Mouse (Mus musculus): ENCODE measurements around the gene Scpep1. TPM values are rescaled to one million over a fixed set of nuclear protein-coding genes. Genes with fewer than 3 reads are reported as not detected.

Gene Scpep1
- polyA plus RNA-seq, 1 experiment = 22.3 TPM

DNA sequence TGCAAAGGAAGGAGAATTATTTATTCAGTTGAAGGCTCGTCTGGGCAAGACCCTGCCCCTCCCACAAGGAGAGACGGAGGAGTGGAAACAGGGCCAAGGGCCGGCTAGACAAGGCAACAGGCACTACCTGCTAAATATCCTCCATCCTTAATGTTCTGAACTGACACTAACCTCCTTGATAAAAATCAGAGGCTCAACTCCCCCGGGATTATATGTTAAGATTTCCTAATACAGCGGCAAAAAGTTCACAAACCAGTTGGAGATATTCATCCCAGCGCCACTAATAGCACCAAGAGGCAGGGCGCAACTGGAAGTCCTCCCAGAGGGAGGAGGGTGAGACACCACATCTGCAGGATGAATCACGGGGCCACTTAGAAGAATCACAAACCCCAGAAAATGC, 6.4 kb downstream of the Scpep1 start:
- Histone ChIP-seq H3K27ac (ENCODE audit: control insufficient read depth, insufficient read depth, low read depth, low read length, poor library complexity) (no peak overlapping the region), H3K4me1 (ENCODE audit: control insufficient read depth, insufficient read depth, low read length) (peaks cover 2% of the 10 kb centered on the region; the same call in 1 of the 2 replicates)
- 82% methylated on average over 8 of the region's 8 CpGs for WGBS

DNA sequence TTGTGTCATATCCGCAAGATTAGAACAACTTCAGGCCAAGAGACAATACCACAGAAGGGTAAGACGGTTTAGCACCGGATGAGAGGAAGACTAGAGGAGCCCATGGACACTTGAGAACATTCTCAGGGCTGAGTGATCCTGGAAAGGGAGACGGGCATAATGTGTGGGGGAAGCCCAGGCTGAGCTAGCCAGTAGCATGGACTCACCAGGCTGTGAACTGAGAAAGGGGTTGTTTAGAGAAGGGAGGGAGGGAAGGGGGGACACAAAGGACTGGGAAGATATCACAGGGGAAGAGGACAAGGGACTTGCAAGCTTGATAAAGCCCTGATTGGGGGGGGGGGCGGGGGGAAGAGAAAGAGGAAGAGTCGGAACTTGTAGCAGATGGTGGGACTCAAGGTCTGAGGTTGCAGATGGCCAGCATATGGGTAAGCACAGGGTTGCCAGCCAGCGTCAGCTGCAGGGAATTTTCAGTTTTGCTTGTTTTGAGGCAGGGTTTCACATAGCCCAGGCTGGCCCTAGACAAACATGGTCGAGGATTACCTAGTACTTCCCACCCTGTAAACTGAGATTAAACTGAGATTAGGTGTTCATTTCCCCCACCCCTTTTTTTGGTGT, 9.2 kb downstream of the Scpep1 start:
- WGBS = 48% methylated on average over 7 of the region's 8 CpGs
- Histone ChIP-seq H3K4me1 (ENCODE audit: control insufficient read depth, insufficient read depth, low read length) (no peaks in the 10 kb centered on the region), H3K4me3 (replicated peaks; ENCODE audit: control insufficient read depth, low read depth, low read length) (no peak overlapping the region), H3K27ac (ENCODE audit: control insufficient read depth, insufficient read depth, low read depth, low read length, poor library complexity) (no peak overlapping the region)
- no peak for TF ChIP-seq POLR2A (IDR thresholded peaks at IDR 0.05; ENCODE audit: borderline replicate concordance, control insufficient read depth, low read depth, low read length)
- TF ChIP-seq CTCF (IDR thresholded peaks at IDR 0.05; ENCODE audit: control insufficient read depth, insufficient read depth, low read length) = no peak

More for the DNA sequence above, 6.4 kb downstream of the Scpep1 start:
- H3K4me3 ChIP-seq (replicated peaks; ENCODE audit: control insufficient read depth, low read depth, low read length) = no peak overlapping the region
- TF ChIP-seq POLR2A (IDR thresholded peaks at IDR 0.05; ENCODE audit: borderline replicate concordance, control insufficient read depth, low read depth, low read length) (no peak), CTCF (IDR thresholded peaks at IDR 0.05; ENCODE audit: control insufficient read depth, insufficient read depth, low read length) (no peak)

DNA sequence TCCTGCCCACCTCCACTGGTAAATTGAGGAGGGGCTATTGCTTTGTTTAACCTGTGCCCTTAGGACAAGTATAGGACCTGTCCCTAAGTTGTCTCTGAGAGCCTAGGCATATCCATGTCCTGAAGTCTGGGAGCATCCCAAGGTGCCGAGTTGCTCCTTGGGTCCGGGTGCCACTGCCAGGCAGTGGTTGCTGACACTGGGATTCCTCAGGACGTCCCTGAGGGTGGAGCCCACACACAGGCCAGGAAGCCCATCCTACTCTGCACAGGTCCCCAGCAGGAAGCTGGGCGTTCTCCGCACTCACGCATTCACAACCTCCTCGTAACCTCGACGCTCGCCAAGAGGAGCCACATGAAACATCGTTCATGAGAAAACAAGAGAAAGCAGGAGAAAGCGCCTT, 13.8 kb downstream of the Scpep1 start:
- WGBS = 81% methylated on average over 12 of the region's 12 CpGs
- TF ChIP-seq CTCF (IDR thresholded peaks at IDR 0.05; ENCODE audit: control insufficient read depth, insufficient read depth, low read length) (no peak), POLR2A (IDR thresholded peaks at IDR 0.05; ENCODE audit: borderline replicate concordance, control insufficient read depth, low read depth, low read length) (no peak)
- no peak overlapping the region for H3K27ac ChIP-seq (ENCODE audit: control insufficient read depth, insufficient read depth, low read depth, low read length, poor library complexity)
- H3K4me3 ChIP-seq (replicated peaks; ENCODE audit: control insufficient read depth, low read depth, low read length) = no peak overlapping the region
- H3K4me1 ChIP-seq (ENCODE audit: control insufficient read depth, insufficient read depth, low read length) = no peaks in the 10 kb centered on the region

DNA sequence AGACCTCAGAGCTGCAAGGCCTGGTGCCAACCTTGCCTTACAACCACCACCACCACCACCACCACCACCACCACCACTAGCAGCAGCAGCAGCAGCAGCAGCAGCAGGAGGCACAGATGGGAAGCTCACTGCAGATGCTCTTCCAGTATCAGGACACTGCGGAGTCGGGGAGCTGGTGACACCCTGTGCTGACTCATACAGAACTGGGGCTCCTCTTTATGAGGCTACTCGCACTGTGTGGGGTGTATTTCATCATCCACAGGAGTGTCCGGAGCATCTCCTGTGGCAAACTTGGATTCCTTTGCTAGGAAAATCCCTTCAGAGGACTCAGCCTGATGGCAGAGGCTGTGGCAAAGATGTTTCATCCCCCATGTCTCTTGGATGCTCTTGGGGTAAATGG, 15.6 kb downstream of the Scpep1 start:
- TF ChIP-seq POLR2A (IDR thresholded peaks at IDR 0.05; ENCODE audit: borderline replicate concordance, control insufficient read depth, low read depth, low read length) (no peak), CTCF (IDR thresholded peaks at IDR 0.05; ENCODE audit: control insufficient read depth, insufficient read depth, low read length) (no peak)
- Histone ChIP-seq H3K4me1 (ENCODE audit: control insufficient read depth, insufficient read depth, low read length) (no peaks in the 10 kb centered on the region), H3K4me3 (replicated peaks; ENCODE audit: control insufficient read depth, low read depth, low read length) (no peak overlapping the region), H3K27ac (ENCODE audit: control insufficient read depth, insufficient read depth, low read depth, low read length, poor library complexity) (no peak overlapping the region)
- WGBS = 83% methylated on average over 4 of the region's 4 CpGs

DNA sequence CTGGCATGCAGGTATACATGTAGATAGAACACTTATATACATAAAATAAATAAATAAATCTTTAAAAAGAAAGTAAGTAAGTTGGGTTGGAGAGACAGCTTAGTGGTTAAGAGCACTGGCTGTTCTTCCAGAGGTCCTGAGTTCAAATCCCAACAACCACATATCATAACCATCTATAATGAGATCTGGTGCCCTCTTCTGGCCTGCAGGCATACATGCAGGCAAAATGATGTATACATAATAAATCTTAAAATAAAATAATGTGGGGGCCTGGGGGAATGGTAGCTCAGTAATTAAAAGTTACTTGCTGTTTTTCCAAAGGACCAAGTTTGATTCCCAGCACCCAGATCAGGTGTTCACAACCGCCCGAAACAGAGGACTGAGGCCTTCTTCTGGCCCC, 16.5 kb downstream of the Scpep1 start:
- 88% methylated on average over 2 of the region's 2 CpGs for whole genome bisulfite sequencing
- Histone ChIP-seq H3K4me3 (replicated peaks; ENCODE audit: control insufficient read depth, low read depth, low read length) (no peak overlapping the region), H3K4me1 (ENCODE audit: control insufficient read depth, insufficient read depth, low read length) (no peaks in the 10 kb centered on the region), H3K27ac (ENCODE audit: control insufficient read depth, insufficient read depth, low read depth, low read length, poor library complexity) (no peak overlapping the region)
- TF ChIP-seq CTCF (IDR thresholded peaks at IDR 0.05; ENCODE audit: control insufficient read depth, insufficient read depth, low read length) = no peak
- no peak for TF ChIP-seq POLR2A (IDR thresholded peaks at IDR 0.05; ENCODE audit: borderline replicate concordance, control insufficient read depth, low read depth, low read length)

DNA sequence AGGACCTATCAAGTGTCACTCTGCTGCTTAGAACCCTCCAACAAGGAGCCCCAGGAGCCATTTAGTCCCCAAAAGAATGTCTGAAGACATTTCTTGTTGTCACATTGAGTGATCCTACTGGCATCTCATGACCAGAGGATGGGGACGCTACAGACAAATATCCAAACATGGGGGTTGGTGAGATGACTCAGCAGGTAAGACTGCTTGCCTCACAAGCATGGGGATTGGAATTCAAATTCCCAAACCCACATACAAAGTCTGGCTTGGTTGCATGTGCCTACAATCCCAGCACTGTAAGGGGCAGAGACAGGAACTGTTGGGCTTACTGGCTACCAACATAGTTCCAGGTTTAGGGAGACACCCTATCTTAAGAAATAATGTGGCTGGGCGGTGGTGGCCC, 17.4 kb downstream of the Scpep1 start:
- WGBS = 88% methylated on average over 2 of the region's 2 CpGs
- no peaks in the 10 kb centered on the region for H3K4me1 ChIP-seq (ENCODE audit: control insufficient read depth, insufficient read depth, low read length)
- no peak overlapping the region for H3K4me3 ChIP-seq (replicated peaks; ENCODE audit: control insufficient read depth, low read depth, low read length)
- H3K27ac ChIP-seq (ENCODE audit: control insufficient read depth, insufficient read depth, low read depth, low read length, poor library complexity) = no peak overlapping the region
- no peak for TF ChIP-seq POLR2A (IDR thresholded peaks at IDR 0.05; ENCODE audit: borderline replicate concordance, control insufficient read depth, low read depth, low read length)
- no peak for TF ChIP-seq CTCF (IDR thresholded peaks at IDR 0.05; ENCODE audit: control insufficient read depth, insufficient read depth, low read length)

DNA sequence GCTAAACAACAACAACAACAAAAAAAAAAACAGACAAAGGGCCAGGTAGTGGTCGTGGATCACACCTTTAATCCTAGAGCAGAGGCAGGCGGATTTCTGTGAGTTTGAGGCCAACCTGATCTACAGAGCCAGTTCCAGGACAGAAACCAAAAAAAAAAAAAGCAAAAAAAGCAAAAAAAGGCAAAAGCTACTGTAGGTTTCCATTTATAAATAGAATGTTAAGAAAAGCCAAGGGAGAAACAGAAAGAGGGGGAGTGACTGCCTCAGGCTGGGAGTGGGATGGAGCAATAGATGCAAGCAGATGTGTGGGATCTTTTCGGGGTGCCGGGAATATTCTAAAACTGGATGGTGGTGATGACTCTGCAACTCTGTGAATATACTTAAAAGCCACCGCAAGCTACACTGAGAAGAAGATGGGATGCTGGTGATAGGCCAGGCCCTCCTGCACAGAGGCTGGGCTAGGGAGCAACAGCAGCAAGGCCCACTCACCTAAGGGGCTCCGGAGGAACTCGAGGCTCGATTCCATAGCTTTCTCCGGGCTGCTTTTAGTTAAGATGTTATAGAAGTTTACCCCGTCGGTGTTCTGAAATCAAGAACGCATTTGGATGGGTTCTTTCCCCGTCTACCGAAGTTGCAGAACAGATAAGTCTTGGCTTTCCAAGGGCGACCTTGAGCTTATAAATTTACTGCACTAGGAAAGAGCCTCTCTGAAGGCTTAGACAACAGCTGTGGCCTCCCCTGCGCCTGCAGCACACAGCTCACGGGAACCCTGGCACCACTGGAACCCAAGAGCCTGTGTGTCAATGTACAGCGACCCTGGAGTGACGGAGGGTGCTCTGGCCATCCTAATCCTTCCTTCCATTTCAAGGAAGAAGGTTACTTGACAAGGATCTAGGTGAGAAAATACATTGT, 20.9 kb downstream of the Scpep1 start:
- TF ChIP-seq CTCF (IDR thresholded peaks at IDR 0.05; ENCODE audit: control insufficient read depth, insufficient read depth, low read length) (no peak), POLR2A (IDR thresholded peaks at IDR 0.05; ENCODE audit: borderline replicate concordance, control insufficient read depth, low read depth, low read length) (no peak)
- no peaks in the 10 kb centered on the region for H3K4me1 ChIP-seq (ENCODE audit: control insufficient read depth, insufficient read depth, low read length)
- H3K27ac ChIP-seq (ENCODE audit: control insufficient read depth, insufficient read depth, low read depth, low read length, poor library complexity) = no peak overlapping the region
- no peak overlapping the region for H3K4me3 ChIP-seq (replicated peaks; ENCODE audit: control insufficient read depth, low read depth, low read length)
- WGBS = 84% methylated on average over 19 of the region's 19 CpGs

DNA sequence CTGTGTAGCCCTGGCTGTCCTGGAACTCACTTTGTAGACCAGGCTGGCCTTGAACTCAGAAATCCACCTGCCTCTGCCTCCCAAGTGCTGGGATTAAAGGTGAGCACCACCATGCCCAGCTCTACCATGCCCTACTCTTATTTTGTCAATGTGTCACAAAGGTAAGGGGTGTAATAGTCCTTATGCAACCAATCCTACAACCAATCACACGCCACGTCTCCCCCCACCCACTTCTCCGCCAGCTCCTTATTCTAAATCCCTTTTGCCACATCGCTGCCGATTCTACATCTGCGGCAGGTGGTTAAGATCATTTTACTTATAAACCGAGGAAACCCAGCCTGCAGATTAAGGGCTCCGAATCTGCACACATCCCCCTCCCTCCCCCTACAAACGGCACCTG, 22.2 kb downstream of the Scpep1 start:
- WGBS = 93% methylated on average over 9 of the region's 9 CpGs
- H3K27ac ChIP-seq (ENCODE audit: control insufficient read depth, insufficient read depth, low read depth, low read length, poor library complexity) = no peak overlapping the region
- no peak overlapping the region for H3K4me3 ChIP-seq (replicated peaks; ENCODE audit: control insufficient read depth, low read depth, low read length)
- TF ChIP-seq POLR2A (IDR thresholded peaks at IDR 0.05; ENCODE audit: borderline replicate concordance, control insufficient read depth, low read depth, low read length) (no peak), CTCF (IDR thresholded peaks at IDR 0.05; ENCODE audit: control insufficient read depth, insufficient read depth, low read length) (no peak)
- H3K4me1 ChIP-seq (ENCODE audit: control insufficient read depth, insufficient read depth, low read length) = no peaks in the 10 kb centered on the region
